Mouse (Mus musculus) thymus, postnatal 36 days (tissue): ENCODE measurements around the gene Slc51b.

Source experiments
- DNase-seq, 2 experiments: peaks; one replicate each; pipeline ENCODE4 v3.0.0; 2022; ENCODE audit warnings: mixed read lengths in 2 of 2

Gene Slc51b

DNA sequence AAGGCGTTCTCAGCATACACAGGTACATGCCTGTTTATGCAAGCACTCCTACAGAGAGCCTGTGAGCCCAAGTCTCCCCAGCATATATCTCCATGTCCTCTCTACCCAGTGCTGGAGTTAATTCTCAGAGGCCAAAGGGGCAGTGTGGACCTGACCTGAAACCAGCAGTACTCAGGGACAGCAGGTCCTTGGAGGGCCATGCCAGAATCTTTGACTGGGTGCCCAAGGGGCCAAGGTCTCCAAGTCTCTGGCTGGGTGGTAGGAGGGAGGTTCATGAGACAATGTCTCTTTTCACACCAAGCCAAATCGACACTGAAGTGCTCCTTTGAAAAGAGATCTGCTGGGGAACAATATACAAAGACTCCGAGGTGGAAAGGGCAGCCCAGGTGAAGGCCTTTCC lies 14.9 kb downstream of the Slc51b start:
- no peak for DNase-seq

DNA sequence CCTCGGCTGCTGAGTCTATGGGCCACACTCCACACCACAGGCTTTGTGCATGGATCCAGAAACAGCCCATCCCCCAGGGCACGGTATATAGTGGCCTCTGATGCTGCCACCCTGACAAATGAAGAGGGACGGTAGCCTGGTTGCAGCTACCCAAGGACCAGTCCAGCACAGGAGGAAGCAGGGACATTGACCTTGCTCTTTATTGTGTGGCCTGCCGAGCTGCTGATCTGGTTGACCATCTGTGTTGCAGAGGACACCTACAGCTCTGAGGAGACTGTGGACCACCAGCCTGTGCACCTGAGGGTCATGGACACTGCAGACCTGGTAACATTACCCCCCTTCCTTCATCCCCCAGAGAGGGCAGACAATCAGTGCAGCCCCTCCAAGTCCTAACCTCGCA lies 15.4 kb downstream of the Slc51b start:
- DNase-seq, result no peak

DNA sequence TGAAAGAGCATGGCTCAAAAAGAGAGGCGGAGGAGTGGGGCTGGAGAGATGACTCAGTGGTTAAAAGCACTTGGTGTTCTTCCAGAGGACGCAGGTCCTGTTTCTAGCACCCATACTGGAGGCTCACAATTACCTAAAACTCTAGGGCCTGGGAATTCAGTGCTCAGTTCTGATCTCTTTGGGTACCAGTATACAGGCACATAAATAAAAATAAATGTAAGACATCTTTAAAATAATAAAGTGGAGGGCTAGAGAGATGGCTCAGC lies 17.6 kb downstream of the Slc51b start:
- DNase-seq, result no peak

DNA sequence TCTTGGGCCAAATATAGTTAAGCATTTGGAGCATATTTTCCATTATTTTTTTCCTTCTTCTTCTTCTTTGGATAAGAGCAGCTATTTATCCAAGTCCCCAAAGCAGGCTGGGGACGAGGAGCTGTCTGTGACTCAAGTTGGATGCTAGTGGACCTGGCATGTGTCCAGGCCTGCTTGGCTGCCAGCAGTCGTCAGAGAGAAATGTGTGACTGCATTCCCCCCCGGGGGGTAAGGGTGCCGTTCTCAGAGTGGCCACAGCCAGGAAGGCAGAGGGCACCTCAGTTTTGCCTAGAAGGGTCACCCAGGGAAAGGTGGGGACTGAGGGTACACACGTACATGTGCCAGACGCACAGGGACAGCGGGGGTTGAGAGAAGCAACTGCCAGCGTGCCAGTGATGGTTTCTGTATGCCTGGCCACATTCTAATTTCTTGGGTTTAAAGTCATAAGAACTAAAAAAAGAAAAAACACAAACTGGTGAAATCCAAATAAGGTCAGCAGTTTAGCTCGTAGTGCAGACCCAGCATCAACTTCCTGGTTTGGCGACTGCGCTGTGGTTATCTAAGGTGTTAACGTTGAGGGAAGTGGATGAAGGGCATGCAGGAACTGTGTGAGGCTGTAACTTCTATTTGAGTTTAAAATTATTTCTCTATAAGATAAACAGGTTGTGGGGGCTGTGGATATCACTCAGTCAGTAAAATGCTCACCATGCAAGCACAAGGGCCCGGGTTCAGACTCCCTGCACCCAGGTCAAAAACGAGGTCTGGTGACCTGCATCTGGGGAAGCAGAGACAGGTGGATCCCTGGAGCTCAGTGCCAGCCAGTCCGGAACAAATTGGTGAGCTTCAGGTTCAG lies 18.2 kb downstream of the Slc51b start:
- no peak for DNase-seq

DNA sequence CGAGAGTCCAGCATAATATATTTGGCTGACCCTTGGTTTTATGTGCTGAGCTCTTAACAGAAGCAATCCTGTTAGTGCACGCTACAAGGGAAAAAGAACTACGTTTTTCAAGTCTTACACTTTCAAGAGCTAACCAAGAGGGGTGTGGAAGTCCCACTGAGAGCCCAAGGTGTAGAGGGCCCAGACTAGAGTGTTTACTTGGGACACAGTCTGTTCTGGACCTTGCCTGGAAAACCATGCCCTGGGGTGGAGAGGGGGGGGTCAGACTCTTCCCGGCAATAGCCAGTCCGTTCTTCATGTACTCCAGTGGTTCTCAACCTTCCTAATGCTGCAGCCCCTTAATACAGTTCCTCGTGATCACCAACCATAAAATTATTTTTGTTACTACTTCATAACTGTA lies 22.8 kb downstream of the Slc51b start:
- no peak for DNase-seq

DNA sequence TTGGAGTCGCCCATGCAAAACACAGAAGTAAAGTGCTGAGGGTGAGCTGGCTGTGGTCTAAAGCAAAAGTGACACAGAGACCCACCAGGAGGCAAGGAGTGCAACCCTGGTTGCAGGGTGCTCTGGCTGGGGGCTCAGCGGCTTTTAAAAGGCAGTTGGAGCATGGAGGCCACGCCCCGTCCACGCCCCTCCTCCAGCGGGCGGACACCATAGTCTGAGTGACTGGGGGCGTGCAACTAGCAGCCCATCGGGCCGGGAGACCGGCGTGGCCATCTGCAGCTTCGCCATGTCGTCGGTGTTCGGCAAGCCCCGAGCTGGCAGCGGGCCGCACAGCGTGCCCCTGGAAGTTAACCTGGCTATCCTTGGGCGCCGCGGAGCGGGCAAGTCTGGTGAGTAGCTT lies 24.5 kb downstream of the Slc51b start, which contains the start of gene Rasl12:
Gene Rasl12, plus strand, starts transcription at position 228 of the 400 bp plus-strand sequence.
- DNase-seq, result peak; percentile 64 to 66

DNA sequence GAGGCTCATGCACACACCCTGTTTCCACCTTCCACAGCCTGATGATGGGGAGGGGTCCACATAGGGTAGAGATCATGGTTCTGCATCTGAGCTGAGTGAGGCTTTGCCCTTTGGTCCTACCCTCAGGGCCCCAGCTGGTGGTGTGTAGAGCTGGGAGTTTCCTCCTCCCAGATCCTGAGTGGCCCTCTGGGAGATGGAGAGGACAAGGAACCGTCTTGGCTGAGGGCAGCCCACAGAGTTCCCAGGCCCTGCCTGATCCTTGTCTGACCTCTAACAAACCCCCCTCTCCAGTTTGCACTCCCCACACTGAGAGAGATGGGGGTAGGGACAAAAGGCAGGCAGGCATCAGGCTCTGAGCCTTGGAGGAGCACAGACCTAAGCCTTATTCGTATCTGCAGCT lies 28.4 kb downstream of the Slc51b start:
- no peak for DNase-seq

DNA sequence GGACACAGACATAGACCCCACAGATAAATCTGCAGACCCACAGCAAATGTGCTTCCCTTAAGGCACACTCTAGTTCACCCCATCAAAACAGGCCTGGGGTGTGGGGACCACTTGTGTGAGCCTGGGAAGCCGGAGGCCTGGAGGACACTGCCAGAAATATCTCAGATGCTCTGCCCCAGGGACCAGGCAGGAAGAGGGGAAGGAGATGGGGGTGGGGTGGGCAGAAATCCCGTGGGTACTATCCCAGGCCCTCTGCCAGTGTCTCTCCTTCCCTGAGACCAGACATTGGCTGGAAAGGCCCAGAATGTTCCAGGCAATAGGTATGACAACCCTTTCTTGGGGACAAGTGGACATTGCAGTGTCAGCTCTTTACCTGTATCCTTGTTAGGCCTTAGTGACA lies 29.1 kb downstream of the Slc51b start:
- DNase-seq, result no peak

DNA sequence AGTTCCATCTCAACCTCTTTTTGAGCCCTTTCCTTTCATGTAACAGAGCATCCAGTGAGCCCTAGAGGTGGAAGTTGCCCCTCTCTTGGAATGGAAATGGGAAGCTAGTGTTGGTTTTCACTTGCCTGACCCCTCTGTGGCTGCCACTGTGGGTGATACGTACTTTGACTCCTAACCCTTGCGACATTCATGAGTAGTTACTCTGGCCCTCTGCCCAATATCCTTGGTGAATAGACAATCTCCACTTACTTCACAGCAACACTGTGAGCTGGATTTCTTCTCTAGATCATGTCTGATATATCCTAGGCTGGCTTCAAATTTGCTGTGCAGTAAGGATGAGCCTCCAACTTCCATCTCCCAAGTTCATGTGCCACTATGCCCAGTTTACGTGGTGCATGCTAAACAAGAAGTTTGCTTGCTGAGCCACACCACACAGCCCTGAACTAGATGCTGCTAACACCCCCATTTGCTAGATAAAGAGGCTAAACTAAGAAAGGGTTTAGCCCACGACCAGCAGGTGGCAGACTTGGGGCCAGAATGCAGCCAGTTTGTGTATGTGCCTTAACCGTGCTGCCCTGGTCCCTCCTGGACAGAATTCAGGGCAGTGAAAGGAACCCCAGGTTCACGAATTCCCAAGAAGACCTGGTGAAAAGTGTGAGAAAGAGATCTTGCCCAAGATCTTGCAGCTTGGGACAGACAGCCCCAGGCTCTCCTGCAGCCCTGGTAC lies 30.0 kb downstream of the Slc51b start:
- DNase-seq, result peak; percentile 54 to 59

DNA sequence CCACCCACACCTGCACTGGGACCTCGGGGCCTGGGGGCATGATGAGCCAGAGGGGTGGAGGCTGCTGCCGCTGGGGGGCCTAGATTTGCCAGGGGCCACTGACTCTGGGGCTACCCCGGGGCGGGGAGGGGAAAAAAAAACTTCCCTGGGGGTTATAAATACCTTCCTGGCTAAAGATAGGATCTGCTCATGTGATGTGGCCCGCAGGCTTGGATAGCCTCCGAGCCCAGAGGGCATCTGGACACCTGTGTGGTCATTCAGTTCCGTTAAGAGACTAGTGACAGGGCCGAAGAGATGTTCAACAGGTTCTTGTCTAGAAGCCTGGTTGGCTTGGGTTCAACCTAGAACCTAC lies 31.2 kb downstream of the Slc51b start, which contains the start of gene Kbtbd13:
Gene Kbtbd13, minus strand, starts transcription at position 40 of the 352 bp plus-strand sequence.
- DNase-seq, result no peak

DNA sequence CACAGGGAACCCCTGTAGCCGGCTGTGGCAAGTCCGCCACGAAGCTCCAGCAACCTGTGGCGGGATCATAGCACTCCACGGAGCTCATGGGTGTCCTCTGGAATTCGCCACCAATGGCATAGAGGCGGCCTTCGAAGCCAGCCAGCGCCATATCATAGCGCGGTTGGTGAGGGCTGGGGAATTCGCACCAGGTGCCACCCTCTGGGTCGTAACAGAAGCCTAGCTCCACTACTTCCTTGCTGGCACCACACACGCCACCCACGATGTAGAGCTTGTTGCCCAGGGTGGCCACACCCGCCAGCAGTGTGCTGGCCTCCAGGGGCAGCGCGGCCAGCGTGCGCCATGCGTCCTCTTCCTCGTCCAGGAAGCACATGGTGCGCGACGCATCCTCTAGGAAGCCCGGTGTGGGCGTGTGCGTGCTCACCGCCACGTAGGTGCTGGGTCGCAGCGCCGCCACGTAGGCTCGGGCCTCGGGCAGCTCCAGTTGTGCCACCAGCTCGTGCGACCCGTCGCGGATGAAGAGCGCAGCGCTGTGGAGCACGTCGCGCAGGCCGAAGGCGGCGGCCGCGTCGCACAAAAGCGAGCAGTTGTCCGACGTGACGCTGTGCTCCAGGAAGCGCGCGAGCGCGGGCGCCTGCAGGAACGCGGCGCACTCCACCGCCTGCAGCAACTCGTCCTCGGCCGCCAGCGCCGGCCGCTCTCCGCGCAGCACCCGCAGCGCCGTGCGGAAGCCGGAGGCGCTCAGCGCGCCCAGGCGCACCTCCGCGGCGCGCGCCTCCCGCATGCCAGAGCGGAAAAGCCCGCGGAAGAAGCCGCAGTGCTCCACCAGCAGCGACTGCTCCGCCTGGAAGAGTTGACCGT lies 31.8 kb downstream of the Slc51b start:
- DNase-seq, result no peak

DNA sequence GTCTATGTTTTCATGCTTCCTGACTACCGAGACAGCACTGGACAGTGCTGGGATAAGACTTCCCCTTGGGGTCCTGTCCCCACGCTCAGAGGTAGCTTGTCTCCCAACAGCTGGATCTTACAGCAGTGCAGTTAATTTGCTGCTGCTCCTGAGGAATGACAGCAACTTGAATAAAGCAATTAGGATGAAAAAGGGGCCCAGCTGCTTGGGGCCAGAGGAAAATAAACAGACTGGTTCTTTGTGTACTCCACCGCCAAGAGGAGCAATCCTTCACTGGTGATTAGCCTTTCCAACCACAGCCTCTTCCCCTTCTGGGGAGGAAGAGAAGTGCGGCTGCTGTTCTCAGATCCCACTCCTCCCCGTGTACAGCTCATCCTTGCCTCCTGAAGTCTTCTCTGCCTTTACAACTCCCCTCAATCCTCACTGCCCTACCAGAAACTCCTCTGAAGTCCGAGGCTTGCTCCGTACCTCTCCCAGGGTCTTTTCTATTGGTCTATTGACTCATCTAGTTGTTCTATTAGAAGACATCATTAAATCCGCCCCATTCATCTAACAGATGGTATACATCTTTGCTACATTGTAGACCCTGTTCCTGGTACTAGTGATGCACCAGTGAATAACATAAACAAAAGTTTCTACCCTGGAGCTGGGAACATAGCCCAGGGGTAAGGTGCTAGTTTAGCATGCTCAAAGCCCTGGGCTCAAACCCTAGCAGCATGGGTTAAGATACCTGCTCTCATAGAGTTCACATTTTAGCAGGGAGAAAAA lies 36.2 kb downstream of the Slc51b start:
- no peak for DNase-seq

DNA sequence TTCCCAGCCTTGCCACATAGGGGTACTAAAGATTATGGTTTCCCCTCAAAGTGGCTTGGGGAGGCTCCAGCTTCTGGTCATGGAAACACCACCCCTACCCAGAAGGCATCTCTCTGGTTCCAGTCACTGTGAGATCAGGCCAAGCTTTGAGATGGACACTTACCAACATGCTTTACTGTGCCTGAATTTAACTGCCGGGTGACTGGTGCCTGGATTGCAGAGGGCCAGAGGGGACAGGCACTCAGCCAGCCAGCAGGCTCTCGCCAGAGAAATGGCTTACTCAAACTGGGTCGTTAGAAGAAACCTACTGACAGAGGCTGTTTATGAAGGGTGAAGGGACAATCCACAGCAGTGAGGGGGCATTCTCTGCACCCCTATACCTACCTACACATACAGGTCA lies 38.5 kb downstream of the Slc51b start:
- no peak for DNase-seq

DNA sequence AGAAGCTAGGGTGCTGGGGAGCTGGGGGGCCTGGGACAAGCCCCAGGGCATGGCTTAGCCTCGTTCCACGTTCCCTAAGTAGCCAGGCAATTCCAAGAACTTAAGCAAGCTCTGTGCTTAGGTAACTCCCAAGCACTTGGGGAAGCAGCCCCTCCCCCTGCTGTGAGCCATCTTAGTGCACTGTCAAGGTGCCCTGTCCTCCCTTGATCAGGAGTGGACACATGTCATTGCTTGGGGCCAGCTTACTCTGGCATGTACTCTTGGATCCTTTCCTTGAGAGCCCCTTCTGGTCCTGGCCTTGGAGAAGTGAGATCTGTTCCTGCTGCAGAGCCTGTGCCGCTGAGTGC lies 40.0 kb downstream of the Slc51b start:
- no peak for DNase-seq

DNA sequence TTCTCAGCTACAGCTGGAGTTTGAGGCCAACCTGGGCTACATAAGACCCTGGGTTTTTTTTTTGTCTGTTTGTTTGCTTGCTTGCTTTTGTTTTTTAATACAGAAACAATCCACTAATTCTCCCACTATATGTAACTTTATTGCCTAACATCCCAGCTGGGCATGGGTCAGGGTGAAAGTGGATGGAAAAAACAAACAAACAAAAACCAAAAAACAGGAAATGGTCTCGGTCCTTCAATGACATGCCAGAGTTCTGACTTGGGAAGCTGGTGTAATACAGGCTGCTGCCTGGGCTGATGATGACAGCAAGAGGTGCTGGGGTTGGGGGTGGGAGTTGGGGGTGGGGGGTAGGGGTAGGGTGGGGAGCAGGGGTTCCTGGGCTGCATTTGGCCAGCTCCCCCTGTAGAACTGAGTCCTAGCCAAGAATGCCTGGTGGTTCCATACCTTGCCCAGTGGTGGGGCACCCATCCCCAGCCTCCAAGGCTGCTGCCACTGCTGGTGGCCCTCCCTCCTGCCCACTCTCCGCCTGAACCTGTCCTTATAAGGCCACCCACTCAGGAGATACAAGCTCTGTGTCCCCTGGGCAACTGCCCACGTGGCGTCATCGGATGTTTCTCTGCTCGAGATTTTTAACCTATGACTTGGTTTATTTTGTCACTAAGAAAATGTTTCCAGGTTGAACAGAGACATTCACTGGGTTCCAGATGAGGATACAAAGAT lies 40.6 kb downstream of the Slc51b start:
- DNase-seq, result no peak

DNA sequence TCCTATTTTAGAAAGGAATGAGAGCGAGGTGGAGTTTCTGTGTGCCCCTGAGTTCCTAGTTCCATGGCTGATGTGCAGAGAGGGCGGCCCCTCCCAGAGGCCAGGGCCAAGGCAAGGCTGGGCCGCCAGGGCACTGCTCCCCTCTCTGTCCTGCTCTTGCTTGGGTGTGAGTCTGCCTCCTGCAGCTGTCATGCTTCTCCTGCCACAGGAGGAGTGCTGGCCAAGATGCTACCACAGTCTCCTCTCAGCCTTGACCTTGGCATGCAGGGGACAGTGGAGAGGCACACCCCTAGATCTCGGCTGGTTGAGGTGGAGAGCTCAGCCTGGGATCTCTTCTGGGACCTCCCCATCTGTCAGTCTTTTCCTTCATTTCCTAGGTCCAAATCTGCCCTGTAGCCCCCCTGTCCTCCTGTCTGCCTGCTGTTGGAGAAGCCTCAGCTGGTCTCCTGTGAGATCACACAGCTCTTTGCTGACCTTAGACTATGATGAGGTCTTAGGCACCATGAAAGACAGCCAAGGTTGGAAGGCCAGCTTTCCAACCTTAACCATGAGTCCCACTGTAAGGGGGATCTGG lies 41.7 kb downstream of the Slc51b start:
- DNase-seq, result no peak

DNA sequence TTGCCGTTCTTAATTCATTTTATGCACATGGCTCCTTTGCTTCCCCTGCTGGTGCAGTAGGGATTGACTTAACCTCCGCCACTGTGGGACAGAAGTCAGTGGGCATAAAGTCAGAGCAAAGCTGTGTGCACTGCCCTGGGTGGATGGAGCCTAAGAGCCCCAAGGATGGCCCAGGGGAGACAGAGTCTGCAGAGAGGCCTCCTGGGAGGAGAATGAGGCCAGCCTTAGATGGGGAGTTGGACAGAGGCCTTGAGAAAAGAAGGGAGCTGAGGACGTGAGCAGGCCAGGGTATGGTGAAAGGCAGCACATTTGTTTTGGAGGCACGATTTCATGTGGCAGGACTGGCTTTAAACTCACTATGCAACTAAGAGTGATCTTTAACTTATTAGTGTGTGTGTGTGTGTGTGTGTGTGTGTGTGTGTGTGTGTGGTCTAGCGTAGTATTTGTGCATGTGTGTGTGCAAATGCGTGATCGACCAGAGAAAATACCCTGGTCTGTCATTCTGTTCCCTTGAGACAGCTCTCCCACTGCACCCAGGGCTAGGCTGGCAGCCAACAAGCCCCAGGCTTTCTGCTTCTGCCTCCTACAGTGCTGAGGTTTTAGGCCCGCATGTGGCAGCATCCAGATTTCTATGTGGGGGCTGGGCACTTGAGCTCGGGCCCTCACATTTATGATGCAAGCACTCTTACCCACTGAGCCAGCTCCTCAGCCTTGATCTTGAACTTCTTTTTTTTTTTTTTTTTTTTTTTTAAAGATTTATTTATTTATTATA lies 47.4 kb downstream of the Slc51b start:
- DNase-seq, result no peak

DNA sequence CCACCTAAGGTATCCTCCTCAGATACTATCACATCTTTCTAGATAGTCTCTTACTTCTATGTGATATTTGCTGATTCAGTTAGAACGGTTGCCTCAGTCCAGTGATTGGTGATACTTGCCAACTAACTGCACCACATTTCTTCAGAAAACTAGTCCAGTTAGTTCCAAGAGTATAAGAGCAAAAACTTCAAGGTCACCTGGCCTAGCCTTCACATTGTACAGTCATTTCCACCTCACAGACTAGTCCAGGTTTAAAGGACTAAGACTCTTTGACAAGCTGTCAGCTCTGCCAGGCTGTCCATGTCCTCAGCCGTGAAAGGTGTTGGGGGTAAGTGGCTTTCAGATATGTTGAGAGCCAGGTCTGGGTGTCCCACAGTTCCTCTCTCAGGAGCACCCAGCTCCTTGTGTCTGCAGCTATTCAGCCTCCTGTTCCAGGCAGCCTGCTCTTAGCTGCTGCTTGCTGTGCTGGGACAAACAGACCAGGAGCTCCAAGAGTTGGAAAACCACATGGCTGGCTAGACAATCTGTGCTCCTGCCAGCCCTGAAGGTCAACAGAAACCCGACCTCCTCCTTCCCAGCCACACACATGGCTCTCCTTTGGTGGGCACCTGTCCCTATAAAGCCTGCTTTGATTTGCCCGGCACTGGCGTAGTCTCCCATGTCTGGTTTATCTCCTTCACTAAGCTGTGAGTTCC lies 48.1 kb downstream of the Slc51b start:
- no peak for DNase-seq

DNA sequence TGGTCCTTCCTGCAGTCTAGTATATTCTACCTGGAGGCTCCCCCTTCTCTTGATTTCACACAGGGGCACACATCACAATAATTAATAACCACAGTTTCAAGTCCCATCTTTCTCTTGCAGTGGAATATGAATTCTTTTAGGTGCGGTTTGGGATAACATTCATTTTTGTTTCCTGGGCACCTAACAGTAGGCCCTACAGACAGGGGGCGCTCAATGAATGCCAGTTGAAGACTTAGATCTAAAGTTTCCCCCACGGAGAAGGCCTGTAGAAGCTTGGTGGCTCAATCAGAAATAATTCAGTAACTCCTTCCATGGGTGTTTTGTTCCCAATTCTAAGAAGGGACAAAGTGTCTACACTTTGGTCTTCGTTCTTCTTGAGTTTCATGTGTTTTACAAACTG lies 50.3 kb downstream of the Slc51b start:
- peak; percentile 32 to 41 for DNase-seq

DNA sequence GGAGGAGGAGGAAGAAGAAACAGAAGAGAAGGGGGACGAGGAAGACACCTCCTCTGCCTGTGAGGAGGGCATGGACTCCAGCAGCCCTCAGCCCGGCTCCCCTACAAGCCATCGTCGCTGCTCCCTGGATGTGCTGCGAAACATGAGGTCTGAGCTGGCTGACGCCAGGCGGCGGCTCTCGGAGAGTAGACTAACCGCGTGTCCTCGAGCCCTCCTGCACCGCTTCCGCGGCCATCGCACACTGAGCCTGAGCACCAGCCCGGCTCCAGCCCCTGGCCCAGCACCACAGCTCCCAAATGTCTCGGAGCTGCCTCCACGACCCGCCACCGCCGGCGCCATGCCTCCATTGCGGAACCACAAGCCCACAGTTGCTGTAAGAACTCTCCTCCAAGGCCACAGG lies 51.0 kb downstream of the Slc51b start:
- DNase-seq, result no peak
